Mouse (Mus musculus): ENCODE data around the gene 2010003K11Rik.
"Not testable (repeated sequence)": the region's sequence is repeated elsewhere in the genome, so short reads cannot be mapped to it uniquely, and the experiment has no call there.

2010003K11Rik gene

GRCm38 (mm10) chr19:4455071-4455800 lies 43.1 kb downstream of the 2010003K11Rik start:
- DNase-seq, result no peak

- not testable (repeated sequence) for DNase-seq
These were observed 44.3 kb downstream of the 2010003K11Rik start for GRCm38 (mm10) chr19:4454040-4454439.

GRCm38 (mm10) chr19:4452525-4452924 lies 45.9 kb downstream of the 2010003K11Rik start:
- no peak for DNase-seq

GRCm38 (mm10) chr19:4451965-4452364 lies 46.4 kb downstream of the 2010003K11Rik start:
- no peak for DNase-seq

- no peak for DNase-seq
These were observed 47.3 kb downstream of the 2010003K11Rik start for GRCm38 (mm10) chr19:4451098-4451497.

- DNase-seq, result no peak
These were observed 47.7 kb downstream of the 2010003K11Rik start for GRCm38 (mm10) chr19:4450666-4451065.

- DNase-seq, result no peak
These were observed 49.2 kb downstream of the 2010003K11Rik start for GRCm38 (mm10) chr19:4449230-4449629.

GRCm38 (mm10) chr19:4447445-4447844 lies 50.9 kb downstream of the 2010003K11Rik start:
- DNase-seq, result no peak

All from right cerebral cortex, postnatal 14 days (tissue).